Mouse (Mus musculus) testis, postnatal 10 days (tissue): Measurements from ENCODE around the gene Prim2.
A peak's percentile ranks its signal among the peaks of the same experiment; 100 is the strongest.

ENCODE experiments used
- DNase-seq: peaks from one replicate; pipeline ENCODE4 v3.0.0; 2021; ENCODE audit warnings: low spot score

Prim2 gene

DNA sequence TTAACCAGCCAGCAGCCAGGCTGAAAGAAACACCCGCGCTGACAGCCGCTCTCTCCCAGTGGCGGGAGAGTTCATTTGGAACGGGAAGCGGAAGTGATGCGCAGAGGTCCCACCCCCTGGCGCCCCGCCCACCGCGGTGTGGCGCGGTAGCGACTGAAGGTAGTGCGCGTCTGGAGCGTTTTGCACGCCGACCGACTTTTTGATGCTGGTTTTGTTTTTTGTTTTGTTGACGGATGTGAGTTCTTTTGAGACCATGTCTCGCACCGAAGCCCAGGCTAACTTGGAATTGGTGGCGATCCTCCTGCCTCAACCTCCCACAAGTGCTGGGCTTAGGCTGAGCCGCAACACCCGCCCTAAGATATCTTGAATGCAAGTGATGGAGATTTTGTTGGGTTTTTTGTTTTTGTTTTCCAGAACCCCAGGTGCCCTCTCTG is at the start of gene Prim2:
Gene Prim2 (minus strand): TSS at position 88 of the 434 bp plus-strand sequence.
- peak; percentile 95 for DNase-seq

DNA sequence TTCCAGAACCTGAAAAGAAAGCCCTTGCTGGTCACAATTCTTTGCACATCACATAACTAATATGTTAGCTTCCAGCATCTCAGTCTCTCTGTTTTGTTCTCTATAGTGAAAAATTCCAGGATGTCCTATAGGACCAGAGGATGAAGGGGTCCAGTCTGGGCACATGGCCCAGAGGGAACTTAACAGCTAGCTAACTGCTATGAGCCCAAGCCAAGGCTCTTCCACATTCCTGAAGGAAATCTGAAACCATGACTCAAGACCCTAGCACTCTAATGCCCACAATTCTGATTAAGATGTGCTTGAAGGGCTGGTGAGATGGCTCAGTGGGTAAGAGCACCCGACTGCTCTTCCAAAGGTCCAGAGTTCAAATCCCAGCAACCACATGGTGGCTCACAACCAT is 48.0 kb upstream of the Prim2 start:
- DNase-seq, result no peak

DNA sequence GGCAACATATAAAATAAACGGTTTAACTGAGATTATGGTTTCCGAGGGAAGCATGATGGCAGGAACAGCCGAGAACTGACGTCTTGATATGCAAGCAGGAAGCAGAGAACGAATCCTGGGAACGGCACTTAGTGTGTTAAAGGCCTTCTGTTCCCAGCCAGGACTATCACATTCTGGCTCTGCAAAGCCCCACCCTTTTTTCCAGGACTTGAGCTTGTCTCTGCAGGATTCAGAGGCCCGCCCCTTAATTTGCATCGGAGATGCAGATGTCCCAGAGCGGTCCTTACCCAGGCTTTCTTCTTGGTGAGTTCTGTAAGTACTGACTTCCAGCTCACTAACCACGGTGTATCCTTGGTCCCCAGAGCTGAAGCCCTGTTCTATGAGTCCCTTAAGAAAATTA is 45.2 kb upstream of the Prim2 start:
- DNase-seq, result no peak

DNA sequence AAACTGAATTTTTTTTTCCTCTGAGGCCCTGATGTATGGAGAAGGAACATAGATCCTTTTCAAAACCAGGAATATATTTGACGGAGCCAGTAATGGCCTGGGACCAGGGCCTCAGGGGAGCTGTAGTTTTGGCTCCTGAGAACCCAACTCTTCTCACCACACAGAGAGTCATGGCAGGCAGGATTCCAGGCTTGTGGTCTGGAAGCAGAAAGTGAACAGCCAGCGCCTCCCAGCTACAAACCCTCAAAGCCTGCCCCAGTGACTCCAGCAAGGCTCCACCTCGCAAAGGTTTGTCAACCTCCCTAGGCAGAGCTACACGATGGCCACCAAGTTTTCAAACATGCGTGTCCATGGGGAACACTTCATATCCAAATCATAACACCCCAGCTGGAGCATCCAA is 42.4 kb upstream of the Prim2 start:
- no peak for DNase-seq

DNA sequence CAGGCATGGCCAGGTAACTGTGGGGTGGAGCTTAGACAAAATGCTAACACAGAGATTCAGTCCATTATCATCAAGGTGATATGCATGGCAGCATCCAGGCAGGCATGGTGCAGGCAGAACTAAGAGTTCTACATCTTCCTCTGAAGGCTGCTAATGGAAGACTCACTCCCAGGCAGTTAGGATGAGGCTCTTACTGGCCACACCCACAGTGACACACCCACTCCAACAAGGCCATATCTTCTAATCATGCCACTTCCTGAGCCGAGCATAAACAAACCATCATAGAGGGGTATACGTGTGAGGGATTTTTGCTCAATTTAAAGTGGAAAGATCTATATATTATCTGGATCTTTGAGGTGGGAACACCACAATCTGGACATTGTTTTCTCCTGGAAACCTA is 40.0 kb upstream of the Prim2 start:
- DNase-seq, result no peak

DNA sequence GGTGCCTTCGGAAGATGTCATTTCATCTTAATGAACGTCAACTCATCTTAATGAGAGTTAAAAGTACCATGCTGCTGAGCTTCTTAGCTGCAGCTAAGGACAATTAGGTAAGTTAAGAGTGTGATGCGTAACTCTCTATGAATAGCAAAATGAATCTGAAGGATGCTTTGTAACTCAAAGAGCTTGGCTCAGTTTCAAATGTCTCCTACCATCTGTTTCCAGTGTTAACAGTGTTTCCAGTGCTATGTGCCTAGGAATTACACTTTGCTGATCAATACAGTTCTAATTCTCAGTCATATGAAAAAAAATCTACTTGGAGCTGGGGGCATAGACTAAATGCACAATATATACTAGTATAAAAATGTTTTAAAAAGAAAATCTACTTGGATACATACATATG is 31.6 kb upstream of the Prim2 start:
- DNase-seq, result no peak

DNA sequence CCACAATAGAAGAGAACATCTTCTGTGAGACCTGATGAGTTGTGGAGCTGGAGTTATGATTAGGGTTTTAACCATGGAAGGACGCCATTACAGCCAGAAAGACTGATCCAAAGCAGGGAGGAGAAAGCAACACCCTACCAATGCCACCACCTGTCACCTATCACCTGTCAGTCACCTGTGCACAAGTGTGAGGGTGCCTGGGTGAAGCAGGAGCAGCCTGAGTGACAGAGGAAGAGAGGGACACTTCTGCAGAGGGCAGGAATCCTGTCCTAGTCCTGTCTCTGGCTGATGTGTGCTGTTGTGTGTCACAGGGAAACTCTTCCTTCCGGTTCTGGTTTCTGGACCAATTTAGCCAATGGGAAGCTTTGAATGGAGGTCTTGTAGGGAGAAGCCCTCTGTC is 26.4 kb upstream of the Prim2 start:
- no peak for DNase-seq

DNA sequence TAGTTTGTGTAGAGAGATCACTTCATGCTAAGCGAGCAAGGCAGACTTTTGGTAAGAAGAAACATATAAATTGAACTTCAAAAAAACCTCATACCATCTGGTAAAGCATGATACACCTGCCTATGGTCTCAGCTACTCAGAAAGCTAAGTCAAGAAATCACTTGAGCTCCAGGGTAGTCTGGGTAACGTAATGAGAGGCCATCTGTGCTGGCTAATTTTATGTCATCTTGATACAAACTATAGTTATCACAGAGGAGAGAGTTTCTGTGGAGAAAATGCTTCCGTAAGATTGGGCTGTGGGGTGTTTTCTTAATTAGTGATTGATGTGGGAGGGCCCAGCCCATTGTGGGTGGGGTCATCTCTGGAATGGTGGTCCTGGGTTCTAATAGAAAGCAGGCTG is 24.3 kb upstream of the Prim2 start:
- no peak for DNase-seq

DNA sequence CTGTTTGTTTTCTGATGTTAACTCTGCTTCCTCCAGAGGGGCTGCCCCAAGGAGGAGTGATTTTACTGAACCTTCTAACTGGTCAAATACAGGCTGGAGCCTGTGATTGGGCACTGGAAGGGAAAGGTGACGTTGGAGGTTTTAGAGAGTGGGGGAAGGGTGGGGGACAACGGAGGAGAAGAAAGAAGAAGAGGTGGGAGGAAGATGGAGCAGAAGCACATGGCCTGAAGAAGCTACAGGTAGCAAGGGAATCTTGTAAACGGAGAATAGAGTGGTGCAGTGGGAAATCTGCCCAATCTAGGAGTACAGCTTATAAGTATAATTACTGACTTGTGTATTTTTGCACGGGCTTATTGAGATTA is 20.5 kb upstream of the Prim2 start:
- DNase-seq, result no peak

DNA sequence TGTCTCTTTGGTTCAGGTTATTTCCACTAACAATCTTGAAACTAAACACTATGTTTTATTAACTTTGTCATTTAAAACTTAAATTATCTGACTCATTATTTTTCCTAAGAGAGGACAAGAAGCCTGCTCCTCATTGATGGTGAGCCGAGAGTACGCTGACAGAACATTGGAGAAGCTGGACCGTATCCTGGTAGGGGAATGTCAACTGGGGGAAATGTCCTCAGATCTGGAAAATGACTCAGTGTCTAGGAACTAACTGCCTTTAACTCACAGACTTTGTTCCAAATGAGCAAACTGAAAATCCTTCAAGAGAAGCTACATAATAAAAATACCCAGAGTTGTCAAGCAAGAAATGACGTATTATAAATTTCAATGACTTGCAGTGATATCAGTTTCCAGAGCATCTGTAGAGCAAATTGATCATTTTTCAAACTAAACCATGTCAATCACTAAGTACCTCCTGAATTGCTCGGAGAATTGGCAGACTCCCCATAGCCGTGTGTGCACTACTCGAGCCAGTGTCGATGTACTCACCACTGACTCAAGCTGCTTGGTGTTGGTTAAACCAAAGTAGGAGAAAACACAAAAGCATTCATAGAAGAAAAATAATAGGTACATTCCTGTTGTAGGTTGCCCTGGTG is 20.0 kb upstream of the Prim2 start:
- no peak for DNase-seq

DNA sequence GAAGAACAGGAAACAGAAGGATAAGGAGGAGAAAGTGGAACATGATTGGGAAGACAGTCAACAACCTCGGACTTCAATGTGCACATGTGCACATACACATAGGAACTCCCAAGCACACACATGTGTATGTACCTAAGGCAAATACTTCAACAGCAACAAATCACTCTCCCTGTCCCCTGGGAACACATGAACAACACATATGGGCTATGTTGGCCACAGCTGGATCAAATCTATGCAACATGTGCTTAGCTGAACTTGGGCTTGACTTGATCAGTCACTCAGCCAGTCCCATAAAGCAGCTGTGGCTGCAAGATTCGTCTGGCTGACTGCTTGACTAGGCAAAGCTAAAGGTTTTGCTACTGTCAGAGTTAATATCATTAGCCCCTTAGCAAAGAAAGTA is 19.2 kb upstream of the Prim2 start:
- no peak for DNase-seq

DNA sequence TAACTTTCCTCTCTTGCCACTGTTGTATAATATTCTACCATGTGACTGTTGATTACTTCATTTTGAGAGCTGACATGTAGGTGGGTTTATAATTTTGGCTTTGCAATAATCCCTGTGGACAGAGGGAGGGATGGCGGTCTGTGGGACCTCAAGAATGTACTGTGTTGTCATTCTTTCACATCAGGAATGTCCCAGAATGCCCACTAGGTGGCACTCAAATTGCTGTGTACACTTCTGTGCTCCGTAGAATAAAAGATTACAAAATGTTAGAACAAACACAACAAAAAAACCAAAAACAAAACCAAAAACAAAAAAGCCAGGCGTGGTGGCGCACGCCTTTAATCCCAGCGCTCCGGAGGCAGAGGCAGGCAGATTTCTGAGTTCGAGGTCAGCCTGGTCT is 14.9 kb upstream of the Prim2 start:
- no peak for DNase-seq

DNA sequence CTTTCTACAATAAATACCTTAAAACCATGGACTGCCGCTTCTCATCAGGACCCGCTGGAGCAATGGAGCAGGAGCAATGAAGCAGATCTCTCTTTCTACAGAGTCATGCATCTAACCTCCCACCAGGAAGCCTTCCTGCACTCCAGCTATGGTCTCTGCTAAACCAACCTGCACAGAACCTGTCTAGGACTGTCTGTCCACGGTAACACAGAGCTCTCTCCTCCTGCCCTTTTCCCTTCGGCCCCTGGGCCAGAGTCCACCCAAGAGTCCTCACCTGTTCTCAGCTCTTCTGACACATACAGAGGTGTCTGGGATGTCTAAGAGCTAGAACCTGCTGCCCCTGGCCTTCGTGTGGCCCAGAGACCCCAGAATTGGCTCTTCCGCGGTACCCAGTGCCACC is 11.3 kb upstream of the Prim2 start:
- DNase-seq, result no peak

DNA sequence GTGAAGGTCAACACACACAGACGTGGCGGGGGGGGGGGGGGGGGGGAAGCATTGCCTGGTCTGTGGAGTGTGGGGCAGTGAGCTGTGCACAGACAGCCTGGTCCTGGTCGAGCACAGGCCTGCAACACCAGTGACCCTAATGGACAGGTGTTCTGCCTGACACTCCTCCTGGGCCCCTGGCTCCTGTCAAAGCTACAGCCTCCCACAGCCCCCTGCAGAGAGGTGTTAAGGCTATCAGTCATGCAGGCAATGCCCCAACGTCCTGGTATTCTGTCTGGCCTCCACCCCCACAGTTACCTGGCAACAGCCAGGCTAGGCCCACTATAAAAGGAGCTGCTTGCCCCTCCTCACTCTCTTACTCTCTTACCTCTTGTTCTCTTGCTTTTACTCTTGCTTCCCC is 10.8 kb upstream of the Prim2 start:
- DNase-seq, result no peak

DNA sequence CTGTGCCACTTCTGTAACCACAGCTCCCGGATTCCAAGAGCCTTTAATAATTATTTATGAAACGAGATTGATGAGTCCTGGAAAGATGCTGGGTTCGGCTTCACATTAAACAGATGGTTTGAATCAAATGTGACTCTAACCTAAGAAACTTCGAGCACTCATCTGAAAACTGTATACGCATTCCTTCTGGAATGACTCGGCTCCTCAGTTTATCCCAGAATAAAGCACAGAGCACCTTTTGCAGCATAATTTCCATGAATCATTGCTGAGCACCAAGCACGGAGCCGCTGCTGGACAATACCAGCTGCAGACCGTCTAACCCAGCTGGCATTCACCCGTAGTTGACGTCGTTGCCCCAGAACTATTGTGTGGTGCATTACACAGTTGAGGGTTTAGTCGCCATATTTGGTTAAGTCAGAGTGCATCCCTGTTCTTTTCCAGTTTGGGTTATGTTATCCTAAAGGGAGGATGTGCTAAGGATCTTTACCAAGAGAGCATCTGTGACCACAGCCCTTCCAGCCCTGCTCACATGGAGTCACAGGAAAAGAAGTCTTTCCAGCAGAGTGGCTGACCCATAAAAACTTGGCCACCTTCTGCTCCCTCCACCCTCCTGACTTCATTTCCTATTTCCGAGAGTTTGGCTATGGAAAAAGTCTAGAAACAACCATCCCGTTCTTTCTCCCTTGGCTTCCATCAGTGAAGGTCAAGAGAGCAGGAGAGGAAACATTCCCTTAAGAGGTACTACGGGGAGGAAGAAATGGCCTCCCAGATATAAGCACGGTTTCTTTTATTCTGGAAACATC is 3.8 kb upstream of the Prim2 start:
- DNase-seq, result no peak

DNA sequence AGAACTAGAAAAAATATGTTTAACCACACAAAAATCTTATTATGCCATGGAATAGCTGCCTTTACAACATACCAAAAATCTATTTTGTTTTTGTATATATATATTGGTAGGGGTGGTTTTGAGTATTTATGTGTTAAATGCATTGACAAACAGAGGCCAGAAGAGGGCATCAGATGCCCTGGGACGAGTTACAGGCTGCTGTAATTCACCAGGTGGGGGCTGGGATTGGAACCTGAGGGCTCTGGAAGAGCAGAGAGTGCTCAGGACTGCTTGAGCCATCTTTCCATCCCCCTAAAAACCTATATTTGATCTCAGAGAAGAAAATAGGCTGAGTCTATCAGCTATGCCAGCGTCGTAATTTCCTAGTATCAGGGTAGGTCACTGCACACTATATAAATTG is 2.9 kb upstream of the Prim2 start:
- peak; percentile 58 for DNase-seq

DNA sequence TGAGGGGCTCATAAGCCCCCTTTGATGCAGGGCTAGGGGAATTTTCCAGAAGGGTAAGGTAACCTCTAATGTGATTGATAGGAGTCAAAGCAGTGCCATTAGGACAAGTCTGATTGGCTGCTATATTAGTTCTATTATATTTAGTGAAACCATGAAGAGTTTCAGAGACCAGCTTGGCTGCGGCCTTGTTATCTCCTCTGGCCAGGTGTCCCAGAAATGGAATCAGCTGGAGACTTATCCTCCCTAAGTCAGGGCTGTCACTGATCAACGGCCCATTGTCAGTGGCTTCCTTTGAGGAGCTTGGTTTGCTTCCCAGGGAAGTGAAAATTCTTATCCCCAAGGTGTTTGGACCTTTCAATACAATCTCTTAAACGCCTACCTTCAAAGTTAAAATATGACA is 2.5 kb upstream of the Prim2 start:
- no peak for DNase-seq

DNA sequence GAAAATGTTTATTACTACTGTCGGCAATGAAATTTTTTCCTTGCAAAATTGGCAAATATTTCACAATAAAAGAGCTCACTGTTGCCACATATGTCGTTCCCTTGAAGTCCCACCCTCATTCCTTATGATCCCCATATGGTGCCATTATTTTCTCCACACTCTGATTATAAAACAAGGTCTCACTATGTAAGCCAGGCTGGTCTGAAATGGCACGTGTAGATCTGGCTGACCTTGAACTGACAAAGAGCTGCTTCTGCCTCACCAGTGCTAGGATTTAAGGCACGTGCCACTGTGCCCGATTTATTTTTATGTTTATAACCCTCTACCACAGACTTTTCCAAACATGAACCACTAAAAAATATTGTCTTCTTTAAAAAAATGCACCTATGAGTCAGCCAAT is 1.8 kb upstream of the Prim2 start:
- no peak for DNase-seq

DNA sequence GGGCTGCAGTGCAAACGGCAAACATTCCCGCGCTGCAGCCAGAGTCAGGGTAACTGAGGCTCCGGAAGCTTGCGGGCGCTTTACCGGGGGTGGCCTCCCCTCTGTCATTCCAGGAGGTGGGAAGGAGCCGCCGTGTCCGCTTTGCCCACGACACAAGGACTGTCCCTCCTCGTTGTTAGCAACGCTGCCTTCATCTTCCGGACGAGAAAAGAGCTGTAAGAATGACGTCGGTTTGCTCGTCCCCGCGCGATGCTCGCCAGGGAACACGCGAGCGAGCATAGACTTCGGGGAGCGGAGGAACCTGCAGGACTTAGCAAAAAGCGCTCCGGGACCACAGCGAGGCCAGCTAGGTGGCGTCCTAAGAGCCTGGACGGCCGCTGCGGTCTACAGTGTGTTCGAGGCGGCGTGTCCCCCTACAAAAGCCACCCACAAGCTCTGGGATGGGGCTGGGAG is 595 bp upstream of the Prim2 start:
- peak; percentile 73 for DNase-seq

DNA sequence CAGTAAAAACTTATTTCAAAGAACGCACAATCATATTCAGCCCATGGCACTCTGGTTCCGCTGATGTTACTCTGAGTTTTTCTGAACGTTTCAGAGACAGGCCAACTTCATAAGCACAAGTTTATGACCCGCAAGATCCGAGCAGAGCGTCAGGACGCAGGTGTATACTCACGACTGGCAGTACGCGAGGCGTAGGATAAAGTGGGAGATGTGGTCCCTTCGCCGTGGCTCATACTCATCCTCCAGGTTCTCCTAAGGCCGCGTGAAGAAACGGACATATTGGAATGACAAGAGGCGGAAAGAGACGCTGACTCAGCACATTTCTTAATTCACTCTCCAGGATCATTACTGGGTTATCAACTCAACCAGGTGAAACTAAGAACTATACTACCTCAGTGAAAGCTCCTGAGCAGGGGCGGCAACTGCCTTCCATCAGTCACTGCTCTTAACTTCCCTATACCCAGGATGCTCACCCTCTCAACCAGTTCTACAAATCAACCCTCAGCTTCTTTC is 5.9 kb downstream of the Prim2 start:
- DNase-seq, result no peak

DNA sequence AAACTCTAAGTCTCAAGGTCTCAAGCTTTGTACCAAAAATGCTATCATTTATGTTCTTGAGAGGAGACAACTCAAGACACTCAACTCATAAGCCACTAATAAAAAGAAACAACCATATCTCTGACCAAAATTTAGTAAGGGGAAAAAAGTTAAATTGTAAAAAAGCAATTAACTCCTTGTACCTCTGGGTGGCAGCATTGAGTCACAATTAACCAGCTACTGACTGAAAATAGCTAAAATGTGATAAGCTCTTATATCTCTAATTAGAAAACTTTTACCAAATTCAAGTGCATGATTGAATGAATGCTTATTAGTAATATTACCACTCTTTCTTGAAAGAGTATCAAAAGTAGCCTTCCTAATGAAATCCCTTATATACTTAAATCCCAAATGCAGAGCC is 6.4 kb downstream of the Prim2 start:
- DNase-seq, result peak; percentile 34

DNA sequence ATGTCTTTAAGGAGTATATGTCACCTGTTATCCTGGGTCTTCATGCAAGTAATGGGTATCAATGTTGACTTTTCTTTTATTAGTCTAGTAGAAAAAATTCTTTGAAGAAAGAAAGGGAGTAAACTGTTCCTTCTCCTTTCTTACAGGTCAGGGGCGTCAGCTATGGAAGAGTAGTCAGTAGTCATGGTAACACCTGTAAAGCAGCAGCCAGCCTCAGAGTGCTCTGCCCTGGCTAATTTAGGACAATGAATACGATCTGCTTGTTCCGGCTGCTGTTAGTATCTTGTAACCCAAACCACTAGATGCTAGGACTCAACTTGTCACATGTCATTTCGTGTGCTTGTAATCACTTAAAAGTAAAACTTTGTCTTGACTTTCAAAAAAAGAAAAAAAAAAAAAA is 11.3 kb downstream of the Prim2 start:
- DNase-seq, result no peak

DNA sequence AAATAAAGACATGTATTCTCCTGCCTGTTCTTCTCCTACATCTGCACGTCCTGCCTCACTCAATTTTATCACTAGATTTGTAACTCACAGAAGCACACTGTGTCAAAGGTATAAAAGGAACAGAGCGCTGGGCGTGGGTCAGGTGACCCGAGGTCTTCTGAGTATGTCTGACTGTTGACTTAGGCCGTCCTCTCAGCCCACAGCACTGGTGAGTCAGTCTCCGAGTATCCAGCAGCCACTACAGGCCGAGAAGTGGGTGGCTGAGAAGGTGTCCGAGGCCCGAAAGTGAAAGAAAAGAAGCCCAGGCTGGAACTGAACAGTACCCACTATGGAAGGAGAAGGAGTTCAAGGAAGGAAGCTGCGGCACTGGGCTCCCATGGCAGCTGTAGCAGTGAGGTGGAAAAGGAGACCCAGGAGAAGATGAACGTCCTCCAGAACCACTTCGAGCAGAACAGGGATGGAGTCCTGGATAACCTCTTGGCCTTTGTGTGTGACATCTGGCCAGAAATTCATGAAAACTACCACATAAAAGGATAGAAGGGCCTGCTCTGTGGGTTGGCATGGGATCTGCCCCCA is 11.9 kb downstream of the Prim2 start:
- DNase-seq, result no peak
